Mouse (Mus musculus): ENCODE measurements around the gene March9. TPM values are rescaled to one million over a fixed set of nuclear protein-coding genes. Genes with fewer than 3 reads are reported as not detected.
"Not testable (repeated sequence)": the region's sequence is repeated elsewhere in the genome, so short reads cannot be mapped to it uniquely, and the experiment has no call there.

March9 gene
- total RNA-seq, 2 experiments from 2014 or later: 0.64 to 0.66 TPM

DNA sequence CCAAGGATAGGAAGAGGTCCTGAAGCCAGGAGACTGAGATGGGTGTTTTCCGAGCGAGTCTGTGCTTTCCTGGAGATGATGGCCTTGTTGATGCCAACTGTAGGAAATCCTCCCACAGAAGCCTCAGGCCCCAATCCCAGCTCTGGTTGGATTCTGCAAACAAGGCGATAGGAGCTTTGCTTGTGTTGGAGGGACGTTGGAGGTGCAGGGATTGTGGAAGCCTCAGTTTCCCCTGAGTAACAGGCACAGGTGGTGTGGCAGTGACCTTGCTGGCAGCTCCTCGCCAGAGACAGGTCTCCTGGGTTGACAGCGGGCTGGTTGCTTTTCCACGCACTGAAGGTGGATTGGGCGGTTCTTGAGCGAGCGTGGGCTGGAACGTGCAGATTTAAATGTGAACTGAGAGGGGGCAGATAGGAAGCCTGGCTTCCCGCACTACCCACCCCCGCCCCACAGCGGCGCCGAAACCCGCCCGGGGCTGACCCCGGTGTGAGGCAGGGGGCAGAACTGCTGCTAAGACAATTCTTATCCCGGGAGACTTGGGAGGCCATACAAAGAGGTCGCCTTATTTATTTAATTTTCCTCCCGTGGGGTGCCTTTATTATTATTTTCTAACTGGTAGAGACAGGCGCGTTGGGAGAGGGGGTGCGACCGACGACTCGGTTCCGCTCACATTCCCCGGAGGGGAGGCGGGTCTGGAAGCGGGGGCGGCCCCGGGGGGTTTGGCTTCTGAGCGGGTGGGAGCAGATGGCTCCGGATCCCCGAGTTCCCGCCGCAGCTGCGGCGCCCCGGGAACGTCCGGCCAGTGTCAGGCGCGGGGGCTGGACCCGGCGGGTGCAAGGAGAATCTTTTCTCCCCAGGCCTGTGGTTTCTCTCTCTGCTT lies 21.2 kb upstream of the March9 start:
- intact Hi-C loops (cut with DNase I): no loop called here
- DNase-seq: peak in 1 of 2 experiments; percentile 62

DNA sequence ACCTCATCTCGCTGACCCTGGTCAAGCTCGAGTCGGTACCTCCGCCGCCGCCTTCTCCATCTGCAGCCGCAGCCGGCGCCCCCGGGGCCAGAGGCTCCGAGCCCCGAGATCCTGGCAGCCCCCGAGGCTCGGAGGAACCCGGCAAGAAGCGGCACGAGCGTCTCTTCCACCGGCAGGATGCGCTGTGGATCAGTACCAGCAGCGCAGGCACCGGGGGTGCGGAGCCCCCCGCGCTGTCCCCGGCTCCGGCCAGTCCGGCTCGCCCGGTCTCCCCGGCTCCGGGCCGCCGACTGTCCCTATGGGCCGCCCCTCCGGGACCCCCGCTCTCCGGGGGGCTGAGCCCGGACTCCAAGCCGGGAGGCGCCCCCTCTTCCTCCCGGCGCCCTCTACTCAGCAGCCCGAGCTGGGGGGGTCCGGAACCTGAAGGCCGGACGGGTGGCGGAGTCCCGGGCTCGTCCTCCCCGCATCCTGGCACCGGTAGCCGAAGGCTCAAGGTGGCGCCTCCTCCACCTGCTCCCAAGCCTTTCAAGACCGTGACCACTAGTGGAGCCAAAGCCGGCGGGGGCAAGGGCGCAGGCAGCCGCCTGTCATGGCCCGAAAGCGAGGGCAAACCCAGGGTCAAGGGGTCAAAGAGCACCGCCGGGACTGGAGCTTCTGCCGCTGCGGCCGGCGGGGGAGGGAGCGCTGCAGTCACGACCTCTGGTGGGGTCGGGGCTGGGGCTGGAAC lies 19.8 kb upstream of the March9 start:
- no peak for DNase-seq
- intact Hi-C loops (cut with DNase I): no loop called here

DNA sequence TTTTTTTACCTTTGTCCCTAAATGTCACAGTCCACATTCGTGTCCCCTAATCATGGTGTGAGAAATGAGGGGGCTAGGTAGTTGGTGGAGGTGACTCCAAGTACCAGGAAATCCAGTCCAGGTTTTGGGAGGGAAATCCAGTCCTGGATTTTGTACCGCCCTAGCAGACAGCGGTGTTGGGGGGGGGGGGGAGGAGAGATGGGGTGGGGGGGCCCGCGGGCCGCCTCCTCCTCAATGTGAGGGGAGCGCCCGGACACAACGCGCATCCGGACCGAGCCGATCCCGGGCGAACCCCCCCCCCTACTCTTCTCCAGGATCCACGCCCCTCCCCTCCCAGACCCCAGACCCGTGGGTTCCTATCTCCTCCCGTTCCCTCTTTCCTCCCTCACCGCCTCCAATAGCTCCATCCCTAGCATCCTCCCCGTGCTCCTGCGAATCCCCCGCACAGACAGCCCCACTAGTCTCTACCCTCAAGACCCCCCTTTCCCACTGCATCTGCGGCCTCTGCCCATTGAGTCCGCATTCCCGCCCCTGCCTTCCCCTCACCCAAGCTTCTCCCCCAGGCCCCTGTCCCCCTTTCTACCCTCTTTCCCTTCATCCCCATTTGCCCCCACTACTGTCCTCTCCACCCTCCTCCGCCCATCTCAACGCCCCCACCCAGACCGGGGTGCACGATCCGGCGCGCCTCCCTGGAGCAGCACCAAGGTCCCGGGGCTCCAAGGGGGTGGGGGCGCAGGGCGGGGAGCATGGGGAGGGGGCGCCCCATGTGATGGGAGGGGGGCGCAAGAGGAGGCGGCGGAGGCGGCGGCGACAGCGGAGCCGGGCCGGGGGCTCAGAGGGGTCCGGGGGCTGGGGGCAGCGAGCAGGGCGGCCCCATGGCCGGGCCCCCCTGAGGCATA lies 18.9 kb upstream of the March9 start:
- intact Hi-C loops (cut with DNase I): no loop called here
- DNase-seq: no peak

DNA sequence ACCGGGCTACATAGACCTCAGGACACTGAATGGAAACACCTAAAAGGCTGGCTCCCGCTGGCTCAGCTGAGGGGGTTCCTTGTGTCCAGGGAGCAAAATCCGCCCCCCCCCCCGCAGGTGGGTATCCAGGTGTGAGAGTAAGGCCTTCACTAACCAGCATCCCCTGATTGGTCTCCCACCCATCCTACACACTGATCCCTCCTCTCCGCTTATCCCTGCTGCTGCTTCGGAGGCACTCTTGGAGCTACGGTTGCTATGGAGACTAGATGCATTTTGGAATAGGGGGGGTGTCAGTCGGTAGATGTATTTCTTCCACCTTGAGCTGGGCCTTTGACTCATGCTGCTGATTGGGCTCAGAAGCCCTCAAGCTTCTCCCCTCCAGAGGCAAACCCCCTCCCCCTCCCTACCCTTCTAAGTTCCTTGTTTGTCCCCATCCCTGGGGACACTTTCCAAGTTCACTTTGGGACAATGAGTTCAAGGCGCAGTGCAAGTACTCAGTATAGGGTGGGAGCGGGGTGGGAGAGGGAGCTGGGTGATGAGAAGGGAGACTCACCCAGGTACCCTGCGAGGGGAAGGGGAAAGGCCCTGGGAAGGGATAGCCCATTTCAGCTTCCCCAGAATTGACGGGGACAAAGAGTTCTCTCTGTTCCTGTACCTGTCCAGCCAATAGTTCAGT lies 18.2 kb upstream of the March9 start:
- intact Hi-C loops (cut with DNase I): no loop called here
- no peak for DNase-seq

DNA sequence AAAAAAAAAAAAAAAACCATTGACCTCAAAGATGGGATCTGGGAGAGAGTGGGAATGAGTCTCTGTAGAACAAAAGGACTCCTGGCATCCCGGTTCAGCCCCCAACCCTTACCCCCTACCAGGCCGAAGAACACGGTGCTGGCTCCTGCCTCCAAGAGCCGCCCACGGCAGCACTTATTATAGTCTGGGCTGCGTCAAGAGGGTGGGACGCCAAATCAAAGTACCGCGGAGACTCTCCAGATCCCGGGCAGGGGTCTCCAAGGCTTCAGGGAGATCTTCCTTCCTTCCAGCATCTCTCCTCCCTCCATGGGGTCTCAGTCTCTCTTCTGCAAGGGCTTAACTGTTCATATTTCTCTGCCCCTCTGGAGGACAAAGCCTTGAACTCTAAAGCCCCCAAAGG lies 17.5 kb upstream of the March9 start:
- intact Hi-C loops (cut with DNase I): no loop called here
- DNase-seq: no peak

DNA sequence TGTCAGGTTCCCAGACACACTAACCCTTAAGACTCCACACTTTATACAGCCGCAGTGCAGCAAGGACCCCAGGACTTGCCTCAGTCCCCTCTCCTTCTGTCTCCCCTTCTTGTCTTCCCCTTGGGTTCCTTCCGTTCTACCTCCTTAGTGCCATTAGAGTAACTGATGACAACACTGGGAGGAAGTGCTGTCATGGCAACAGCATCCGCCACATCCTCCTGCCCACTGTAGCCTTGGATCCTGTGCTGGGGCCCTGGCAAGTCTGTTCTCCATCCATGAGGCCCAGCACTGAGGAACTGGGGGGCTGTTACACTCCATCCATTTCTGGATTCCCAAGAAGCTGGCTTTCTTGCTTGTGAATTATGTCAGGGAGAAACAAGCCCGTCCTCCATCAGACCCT lies 16.1 kb upstream of the March9 start:
- no peak for DNase-seq
- intact Hi-C loops (cut with DNase I): no loop called here

DNA sequence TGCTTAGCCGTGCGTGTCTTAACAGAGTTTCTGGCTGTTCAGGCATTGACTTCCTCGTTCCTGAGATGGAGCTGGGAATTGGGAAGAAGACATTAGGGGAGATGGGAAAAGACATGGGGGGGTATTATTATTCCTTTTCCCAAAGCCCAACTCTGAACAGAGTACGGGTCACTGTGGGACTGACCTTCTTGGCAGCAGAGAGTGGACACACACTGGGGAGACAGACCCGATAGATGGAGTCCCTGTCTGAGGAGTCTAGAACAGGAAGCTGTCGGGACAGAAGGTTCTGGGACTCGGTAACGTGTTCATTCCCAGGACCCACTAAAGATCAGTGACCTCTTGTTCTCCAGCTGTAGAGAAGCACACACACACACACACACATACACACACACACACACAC lies 15.7 kb upstream of the March9 start:
- intact Hi-C loops (cut with DNase I): no loop called here
- no peak for DNase-seq

DNA sequence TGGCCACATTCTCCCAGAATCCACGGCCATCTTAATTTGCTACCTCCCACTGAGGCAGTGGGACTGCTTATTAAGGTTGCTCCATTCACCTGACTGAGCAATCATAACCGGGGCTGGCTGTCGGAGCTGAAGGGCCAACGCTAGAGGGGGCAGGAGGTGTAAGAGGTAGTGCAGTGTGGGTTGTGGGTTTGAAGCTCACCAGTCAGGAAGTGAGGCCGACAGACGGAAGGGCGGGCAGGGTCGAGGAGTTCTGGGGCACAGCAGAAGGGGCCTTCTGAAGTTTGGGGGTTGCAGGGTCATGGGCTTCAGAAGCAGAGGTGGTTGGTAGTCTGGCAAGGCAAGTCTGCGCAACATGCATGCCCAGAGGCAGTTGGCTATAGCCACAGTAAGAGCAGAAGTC lies 15.1 kb upstream of the March9 start, which contains the start of gene Agap2:
Gene Agap2 (plus strand): TSS at position 205 of the 400 bp plus-strand sequence.
- no peak for DNase-seq
- intact Hi-C loops (cut with DNase I): no loop called here

DNA sequence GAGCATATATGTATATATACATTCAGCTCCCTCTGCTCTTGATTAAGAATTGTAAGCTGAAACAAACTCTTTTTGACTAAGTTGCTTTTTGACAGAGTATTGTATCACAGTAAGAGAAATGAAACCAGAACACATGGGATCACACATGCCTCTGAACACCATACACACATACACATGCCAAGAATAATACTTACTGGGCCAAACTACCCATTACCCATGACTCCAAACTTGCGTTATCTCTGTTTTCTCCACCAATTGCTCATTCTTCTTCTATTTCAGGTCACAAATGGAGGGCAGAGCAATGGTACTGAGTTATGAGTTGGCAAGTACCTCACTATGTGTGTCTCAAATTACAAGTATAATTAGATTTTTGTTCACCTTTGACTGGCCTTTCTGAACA lies 14.0 kb upstream of the March9 start:
- intact Hi-C loops (cut with DNase I): no loop called here
- no peak for DNase-seq

DNA sequence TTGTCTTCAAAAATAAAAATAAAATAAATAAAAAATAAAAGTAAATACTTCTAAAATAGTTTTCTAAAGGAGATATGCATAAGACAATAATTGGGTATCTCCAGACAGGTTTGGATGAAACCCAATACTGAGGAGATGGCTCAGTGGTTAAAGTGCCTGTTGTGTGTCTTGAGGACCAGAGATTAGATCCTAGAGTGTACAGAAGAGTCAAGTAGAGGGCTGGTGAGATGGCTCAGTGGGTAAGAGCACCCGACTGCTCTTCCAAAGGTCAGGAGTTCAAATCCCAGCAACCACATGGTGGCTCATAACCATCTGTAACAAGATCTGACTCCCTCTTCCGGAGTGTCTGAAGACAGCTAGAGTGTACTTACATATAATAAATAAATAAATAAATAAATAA lies 13.0 kb upstream of the March9 start:
- intact Hi-C loops (cut with DNase I); DNase-seq: not testable (repeated sequence)

DNA sequence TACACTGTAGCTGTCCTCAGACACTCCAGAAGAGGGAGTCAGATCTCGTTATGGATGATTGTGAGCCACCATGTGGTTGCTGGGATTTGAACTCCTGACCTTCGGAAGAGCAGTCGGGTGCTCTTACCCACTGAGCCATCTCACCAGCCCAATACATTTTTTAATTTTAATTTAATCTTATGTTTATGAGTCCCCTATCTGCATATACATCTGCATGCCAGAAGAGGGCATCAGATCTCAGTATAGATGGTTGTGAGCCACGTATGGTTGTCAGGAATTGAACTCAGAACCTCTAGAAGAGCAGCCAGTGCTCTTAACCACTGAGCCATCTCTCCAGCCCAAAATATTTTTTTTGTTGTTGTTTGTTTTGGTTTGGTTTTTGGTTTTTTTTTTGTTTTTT lies 12.3 kb upstream of the March9 start:
- DNase-seq; intact Hi-C loops (cut with DNase I): not testable (repeated sequence)

DNA sequence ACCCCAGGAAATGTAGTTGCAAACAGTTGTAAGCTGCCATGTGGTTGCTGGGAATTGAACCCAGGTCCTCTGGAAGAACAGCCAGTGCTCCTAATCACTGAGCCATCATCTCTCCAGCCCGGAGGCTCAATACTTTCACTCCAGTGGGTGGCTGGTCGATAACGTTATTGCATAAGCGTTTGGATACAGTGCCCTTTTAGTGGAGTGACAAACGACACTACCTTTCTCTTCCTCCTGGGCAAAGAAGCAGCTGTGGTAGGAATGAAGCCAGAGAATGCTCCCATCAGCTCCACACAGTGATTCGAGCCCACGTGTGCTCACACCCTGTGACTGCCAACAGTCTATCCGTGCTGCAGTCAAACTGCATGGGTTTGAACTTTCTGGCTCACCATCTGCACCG lies 11.2 kb upstream of the March9 start:
- no peak for DNase-seq
- intact Hi-C loops (cut with DNase I): no loop called here

DNA sequence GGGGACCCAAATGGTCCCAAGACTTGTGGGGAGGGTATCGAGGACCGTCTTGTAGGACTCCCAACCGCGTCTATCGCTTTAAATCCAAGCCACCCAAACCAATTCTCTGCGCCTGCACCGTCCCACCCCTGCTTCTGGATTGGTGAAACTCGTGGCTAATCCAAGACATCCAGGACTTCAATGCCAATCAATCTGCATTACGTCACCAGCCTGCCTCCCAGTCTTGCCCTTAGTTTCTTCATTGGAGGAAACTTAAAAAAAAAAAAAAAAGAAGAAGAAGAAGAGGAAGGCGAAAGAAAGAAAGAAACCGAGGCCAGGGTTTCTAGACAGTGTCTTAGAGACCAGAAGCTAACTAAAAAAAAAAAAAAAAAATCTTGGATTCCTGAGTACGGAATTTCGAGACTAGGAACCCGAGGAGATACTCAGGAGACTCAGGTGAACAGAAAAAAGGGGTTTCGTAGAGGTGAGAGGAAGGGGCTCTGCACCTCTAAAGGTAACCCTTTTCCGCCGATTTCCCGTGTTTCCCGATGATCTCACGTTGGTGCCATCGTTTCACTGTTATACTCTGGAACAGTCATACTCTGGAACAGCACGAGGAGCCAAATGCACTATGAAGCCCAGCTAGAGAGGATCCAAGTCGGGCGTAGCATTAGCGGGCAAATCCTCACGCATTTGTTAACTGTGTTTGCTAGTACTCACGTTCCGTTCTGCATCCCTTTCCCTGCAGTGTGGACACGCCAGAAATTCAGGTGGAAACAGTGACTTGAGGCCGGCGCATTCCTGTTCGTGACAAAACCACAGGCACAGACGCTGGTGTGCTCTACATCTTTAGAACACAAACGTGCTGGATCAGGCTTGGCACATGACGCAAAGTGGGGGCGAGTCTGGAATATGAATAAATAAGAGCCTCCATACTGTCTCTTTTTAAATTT lies 10.5 kb upstream of the March9 start, which contains the start of gene Tspan31:
Gene Tspan31 (minus strand): TSS at position 75 of the 932 bp plus-strand sequence.
- intact Hi-C loops (cut with DNase I): no loop called here
- peak; percentile 74 to 88 for DNase-seq

DNA sequence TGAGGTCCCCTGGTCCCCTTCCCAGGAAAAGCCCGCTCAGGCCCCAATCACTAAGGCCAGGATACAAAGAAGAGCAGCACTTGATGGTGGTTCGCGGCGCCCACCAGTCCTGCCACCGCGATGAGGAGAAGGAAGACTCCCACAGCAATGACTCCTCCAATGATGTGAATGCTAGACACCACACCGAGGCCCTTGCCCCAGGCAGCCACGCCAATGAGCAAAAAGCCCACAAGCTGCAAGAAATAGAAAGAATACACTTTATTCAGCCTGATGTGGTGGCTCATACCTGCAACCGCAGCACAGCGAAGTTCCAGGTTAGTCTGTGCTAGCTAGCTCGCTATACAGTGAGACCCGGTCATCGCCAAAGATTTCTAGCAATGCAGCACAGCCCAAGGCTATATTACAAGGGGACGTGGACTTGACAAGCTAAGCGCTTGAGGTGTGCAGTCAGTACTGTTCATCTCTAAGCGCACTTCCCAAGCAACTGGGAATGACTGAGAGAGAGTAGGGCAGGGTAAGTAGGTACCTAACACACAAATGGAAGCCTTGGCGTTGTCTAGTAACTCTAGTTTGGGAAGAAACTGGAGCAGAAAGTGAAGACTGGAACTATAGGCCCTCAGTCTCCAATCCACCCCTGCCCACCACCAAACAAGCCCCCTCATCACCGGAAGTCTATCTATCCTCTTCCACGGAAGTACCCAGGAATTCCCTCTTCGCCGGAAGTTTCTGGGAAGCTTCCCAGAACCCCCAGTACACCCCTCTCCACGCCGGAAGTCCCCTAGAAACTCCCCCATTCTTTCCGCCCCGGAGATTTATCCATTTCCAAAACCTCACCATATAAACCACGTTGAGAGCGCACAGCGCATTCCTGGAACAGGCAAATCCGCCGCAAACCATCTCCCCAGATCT lies 9.6 kb upstream of the March9 start:
- DNase-seq: no peak
- intact Hi-C loops (cut with DNase I): no loop called here

DNA sequence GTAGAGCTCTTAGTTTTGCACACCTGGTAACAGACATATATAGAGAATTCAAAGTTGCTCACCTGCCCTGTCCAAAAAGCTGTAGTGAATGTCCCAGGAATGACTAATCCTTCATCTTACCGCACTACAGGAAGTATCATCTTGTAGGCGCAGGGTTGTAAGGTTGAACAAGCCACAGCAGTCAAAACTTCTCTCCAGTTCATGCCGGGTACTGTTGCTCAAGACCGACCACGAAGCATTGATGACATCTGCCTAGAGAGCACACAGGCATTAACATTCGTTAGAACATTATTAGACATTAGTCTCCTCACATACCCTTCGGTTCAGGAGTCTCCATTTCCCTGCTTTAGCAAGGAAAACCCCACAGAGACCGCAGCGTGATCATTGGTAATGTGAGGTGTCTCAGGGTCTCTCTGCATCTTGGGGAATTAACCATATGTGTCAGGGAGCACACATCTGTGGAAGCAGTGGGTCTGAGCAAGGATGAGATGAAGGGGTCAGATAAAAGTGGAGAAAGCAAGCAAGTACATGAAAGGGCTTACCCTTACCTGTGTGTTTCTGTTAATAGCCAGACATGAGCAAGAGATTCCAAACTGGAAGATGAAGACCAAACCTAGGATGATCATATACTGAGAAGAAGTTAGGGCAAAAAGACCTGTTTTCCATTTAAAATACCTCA lies 8.5 kb upstream of the March9 start:
- no peak for DNase-seq
- intact Hi-C loops (cut with DNase I): no loop called here

DNA sequence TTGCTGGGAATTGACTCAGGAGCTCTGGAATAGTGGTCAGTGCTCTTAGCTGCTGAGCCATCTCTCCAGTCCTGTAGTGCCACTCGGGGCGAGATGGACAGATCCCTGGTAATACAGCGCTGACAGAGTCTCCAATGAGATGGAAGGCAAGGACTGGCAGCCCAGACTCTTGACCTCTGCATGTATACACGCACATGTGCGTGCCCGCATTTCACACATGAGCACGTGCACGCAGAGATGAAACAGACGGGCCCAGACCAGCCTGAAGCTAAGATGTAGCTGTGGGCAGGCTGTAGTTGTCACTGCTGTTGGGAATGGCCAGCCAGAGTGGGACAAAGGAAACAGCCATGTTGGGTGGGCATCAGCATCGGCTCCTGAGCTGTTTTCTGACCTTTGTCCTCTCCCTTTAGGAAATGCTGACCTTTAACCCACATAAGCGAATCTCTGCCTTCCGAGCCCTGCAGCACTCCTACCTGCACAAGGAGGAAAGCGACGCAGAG lies 6.6 kb upstream of the March9 start:
- intact Hi-C loops (cut with DNase I): no loop called here
- DNase-seq: no peak

DNA sequence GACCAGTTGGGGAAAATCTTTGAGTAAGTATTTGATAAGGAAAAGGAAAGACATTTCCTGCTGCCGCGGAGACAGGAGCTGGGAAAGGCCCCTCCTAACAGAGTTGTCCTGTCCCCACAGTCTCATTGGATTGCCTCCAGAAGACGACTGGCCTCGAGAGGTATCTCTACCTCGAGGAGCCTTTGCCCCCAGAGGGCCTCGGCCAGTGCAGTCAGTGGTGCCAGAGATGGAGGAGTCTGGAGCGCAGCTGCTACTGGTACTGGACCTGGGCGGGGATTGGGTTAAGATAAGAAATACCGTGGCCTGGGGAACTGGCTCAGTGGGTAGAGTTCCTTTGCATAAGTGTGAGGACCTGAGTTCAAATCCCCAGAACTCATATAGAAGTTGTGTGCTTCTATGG lies 6.0 kb upstream of the March9 start:
- intact Hi-C loops (cut with DNase I): no loop called here
- DNase-seq: no peak

Measured in gastrocnemius, postnatal 36 days (tissue).